Mouse (Mus musculus): ENCODE results near the gene Bpnt1. TPM values are rescaled to one million over a fixed set of nuclear protein-coding genes. Genes with fewer than 3 reads are reported as not detected.

Bpnt1 gene
- 19.7 and 21.9 TPM in 2 replicates for polyA plus RNA-seq (2015; fragmentation: Nextera tagmentation; extraction: Ambion mirVana)

DNA sequence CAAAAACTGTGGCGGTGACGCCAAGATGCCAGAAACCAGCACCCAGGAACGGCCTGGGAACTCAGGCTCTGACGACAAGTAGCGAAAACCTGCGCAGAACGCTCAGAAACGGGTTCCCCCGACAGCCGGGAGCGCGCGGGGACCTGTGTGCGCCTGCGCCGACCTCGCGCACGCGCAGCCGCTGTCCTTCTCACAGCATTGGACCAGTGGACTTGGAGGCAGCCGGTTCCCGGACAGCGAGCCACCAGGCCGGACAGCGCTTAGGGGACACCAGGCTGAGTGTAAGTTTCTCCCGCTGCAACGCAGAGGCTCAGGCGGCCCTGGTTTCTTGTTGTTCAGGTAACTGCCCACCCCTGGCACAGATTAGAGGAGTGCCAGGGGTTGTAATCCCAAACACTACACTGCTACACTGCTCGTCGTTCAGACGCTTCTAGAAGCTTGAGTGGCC, at the start of gene Bpnt1:
TSS of gene Bpnt1 (plus strand) at position 167 of the 448 bp plus-strand sequence.
- ATAC-seq (ENCODE audit: low FRiP score, low read depth) = peak; percentile 86
- H3K4me1 ChIP-seq = peaks cover 21% of the 10 kb centered on the region
- peak within 1 kb of the TSS; percentile 65 for H3K4me3 ChIP-seq
- H3K36me3 ChIP-seq = peaks cover 3% of the 10 kb centered on the region
- H3K27me3 ChIP-seq = no peaks in the 10 kb centered on the region
- H3K9me3 ChIP-seq = no peaks in the 10 kb centered on the region
- H3K9ac ChIP-seq = peak within 1 kb of the TSS; percentile 77
- WGBS = under 1% methylated on average over 32 of the region's 32 CpGs
- peak within 1 kb of the TSS; percentile 72; the same call in 1 of the 2 replicates for H3K27ac ChIP-seq
- H3K4me2 ChIP-seq (replicated peaks) = peak within 1 kb of the TSS; percentile 75

- 92% methylated on average over 11 of the region's 11 CpGs for WGBS
These were observed 49.1 kb upstream of the Bpnt1 start for GRCm38 (mm10) chr1:185282846-185283245.

DNA sequence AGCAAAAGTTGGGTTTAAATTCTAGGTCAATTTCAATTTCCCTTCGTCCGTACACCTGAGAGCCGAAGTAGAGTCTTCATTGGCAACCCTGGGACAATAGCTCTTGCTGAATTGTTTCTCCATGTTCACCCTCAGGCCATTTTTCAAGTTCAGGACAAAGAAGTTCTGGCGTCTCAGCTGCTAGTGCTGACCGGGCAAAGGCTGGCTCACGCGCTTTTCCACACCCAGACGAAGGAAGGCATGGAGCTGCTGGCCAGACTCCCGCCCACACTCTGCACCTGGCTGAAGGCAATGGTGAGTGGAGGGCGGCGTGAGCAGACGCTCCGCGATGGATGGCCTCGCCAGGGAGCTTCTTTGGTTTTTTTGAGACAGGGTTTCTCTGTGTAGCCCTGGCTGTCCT, 48.7 kb upstream of the Bpnt1 start:
- no peaks in the 10 kb centered on the region for H3K4me1 ChIP-seq
- no peak overlapping the region for H3K4me3 ChIP-seq
- H3K9me3 ChIP-seq = no peaks in the 10 kb centered on the region
- no peak for ATAC-seq (ENCODE audit: low FRiP score, low read depth)
- 92% methylated on average over 15 of the region's 15 CpGs for WGBS
- no peak overlapping the region for H3K27ac ChIP-seq
- no peak overlapping the region for H3K9ac ChIP-seq
- no peaks in the 10 kb centered on the region for H3K27me3 ChIP-seq
- peaks cover 90% of the 10 kb centered on the region for H3K36me3 ChIP-seq
- no peak overlapping the region for H3K4me2 ChIP-seq (replicated peaks)

More at GRCm38 (mm10) chr1:185282846-185283245, 49.1 kb upstream of the Bpnt1 start:
- peaks cover 92% of the 10 kb centered on the region for H3K36me3 ChIP-seq
- no peak overlapping the region for H3K4me3 ChIP-seq
- no peaks in the 10 kb centered on the region for H3K9me3 ChIP-seq
- no peak overlapping the region for H3K4me2 ChIP-seq (replicated peaks)
- H3K4me1 ChIP-seq = no peaks in the 10 kb centered on the region
- H3K9ac ChIP-seq = no peak overlapping the region
- no peak overlapping the region for H3K27ac ChIP-seq
- no peak for ATAC-seq (ENCODE audit: low FRiP score, low read depth)
- H3K27me3 ChIP-seq = no peaks in the 10 kb centered on the region

- Histone ChIP-seq H3K4me1 (no peaks in the 10 kb centered on the region), H3K4me3 (no peak overlapping the region), H3K36me3 (peaks cover 80% of the 10 kb centered on the region), H3K9me3 (no peaks in the 10 kb centered on the region), H3K27ac (no peak overlapping the region), H3K4me2 (replicated peaks) (no peak overlapping the region), H3K9ac (no peak overlapping the region), H3K27me3 (no peaks in the 10 kb centered on the region)
- no peak for ATAC-seq (ENCODE audit: low FRiP score, low read depth)
- WGBS = 74% methylated on average over 4 of the region's 4 CpGs
These were observed 47.2 kb upstream of the Bpnt1 start for GRCm38 (mm10) chr1:185284740-185285139.

GRCm38 (mm10) chr1:185285171-185285570, 46.8 kb upstream of the Bpnt1 start:
- H3K36me3 ChIP-seq = peaks cover 80% of the 10 kb centered on the region
- no peaks in the 10 kb centered on the region for H3K9me3 ChIP-seq
- no peak overlapping the region for H3K27ac ChIP-seq
- H3K27me3 ChIP-seq = no peaks in the 10 kb centered on the region
- no peak overlapping the region for H3K9ac ChIP-seq
- 96% methylated on average over 4 of the region's 4 CpGs for WGBS
- H3K4me2 ChIP-seq (replicated peaks) = no peak overlapping the region
- peak; percentile 51; the same call in 1 of the 2 replicates for ATAC-seq (ENCODE audit: low FRiP score, low read depth)
- H3K4me1 ChIP-seq = no peaks in the 10 kb centered on the region
- no peak overlapping the region for H3K4me3 ChIP-seq

DNA sequence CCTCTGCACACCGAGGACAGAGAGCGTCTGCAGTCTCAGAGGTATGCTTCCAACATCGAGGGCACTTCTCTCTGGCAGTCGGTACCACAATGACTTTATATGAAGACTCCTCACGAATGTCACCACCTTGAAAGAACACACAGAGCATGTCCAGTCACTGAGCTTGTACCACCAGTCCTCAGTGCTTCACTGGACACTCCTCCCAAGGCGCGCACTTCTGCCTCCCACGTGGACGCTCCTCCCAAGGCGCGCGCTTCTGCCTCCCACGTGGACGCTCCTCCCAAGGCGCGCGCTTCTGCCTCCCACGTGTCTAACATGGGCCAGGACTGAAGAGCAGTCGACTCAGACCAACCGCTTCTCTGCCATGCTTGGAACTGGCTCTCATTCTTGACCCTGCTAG, 44.9 kb upstream of the Bpnt1 start:
- 95% methylated on average over 20 of the region's 20 CpGs for WGBS
- no peak for ATAC-seq (ENCODE audit: low FRiP score, low read depth)

GRCm38 (mm10) chr1:185289231-185289630, 42.7 kb upstream of the Bpnt1 start:
- Histone ChIP-seq H3K27me3 (no peaks in the 10 kb centered on the region), H3K9me3 (no peaks in the 10 kb centered on the region), H3K36me3 (peaks cover 83% of the 10 kb centered on the region), H3K4me3 (no peak overlapping the region), H3K4me1 (no peaks in the 10 kb centered on the region), H3K27ac (no peak overlapping the region), H3K4me2 (replicated peaks) (no peak overlapping the region), H3K9ac (no peak overlapping the region)
- 82% methylated on average over 5 of the region's 5 CpGs for WGBS
- ATAC-seq (ENCODE audit: low FRiP score, low read depth) = no peak

More for the DNA sequence above, 44.9 kb upstream of the Bpnt1 start:
- Histone ChIP-seq H3K4me1 (no peaks in the 10 kb centered on the region), H3K4me2 (replicated peaks) (no peak overlapping the region), H3K9me3 (no peaks in the 10 kb centered on the region), H3K9ac (no peak overlapping the region), H3K4me3 (no peak overlapping the region), H3K27me3 (no peaks in the 10 kb centered on the region), H3K27ac (no peak overlapping the region), H3K36me3 (peaks cover 81% of the 10 kb centered on the region)

DNA sequence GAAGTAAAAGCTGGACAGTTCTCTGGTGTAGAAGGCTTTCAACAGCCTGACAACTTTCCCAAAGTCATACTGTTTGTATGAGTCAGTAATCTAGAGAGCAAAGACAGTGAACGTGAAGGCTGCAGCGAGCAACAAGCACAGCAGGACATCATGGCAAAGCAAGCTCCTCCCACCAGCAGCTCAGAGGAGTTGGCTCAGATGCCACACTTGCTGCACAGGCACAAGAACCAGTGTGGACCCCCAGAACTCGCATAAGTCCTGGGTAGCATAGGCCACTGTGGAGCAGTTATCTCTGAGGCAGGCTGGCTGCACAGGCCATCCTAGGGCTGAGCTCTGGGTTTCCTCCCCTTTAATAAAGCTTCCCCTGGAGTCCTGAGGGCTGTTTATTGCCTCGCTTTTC, 40.6 kb upstream of the Bpnt1 start:
- H3K27me3 ChIP-seq = no peaks in the 10 kb centered on the region
- no peaks in the 10 kb centered on the region for H3K9me3 ChIP-seq
- no peak overlapping the region for H3K4me2 ChIP-seq (replicated peaks)
- H3K4me1 ChIP-seq = no peaks in the 10 kb centered on the region
- no peak for ATAC-seq (ENCODE audit: low FRiP score, low read depth)
- 68% methylated on average over 4 of the region's 4 CpGs for WGBS
- H3K36me3 ChIP-seq = peaks cover 83% of the 10 kb centered on the region
- no peak overlapping the region for H3K27ac ChIP-seq
- no peak overlapping the region for H3K4me3 ChIP-seq
- no peak overlapping the region for H3K9ac ChIP-seq

DNA sequence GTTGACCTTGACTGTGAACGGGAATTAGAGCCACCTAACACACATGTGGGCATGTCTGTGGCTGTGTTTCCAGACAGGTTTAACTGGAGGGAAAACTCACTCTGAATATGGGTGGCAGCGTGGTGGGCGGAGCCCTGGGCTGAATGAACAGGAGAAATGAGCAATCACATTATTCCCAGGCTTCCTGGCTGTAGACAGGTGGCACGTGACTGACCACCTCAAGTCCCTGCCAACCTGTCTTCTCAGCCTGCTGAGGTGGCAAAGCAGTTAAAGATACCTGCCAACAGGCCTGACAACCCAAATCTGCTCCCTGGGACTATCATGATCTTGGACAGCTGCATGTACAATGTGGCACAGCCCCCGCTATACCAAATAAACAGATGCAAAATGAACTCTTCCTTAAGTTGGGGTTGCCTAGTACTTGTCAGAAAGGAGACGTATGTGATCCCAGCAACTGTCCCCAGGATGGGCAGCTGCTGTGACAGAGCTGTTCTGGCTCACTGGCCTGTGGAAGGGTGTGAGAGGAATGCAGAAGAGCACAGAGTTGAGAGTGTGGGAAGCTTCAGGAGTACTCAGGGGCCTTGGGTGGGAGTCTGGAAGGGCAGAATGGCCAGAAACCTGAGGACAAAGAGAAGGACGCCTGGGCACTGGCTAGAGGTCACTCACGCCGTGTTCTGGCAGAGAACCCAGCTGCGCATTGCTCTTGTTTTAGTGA, 39.1 kb upstream of the Bpnt1 start:
- no peaks in the 10 kb centered on the region for H3K4me1 ChIP-seq

DNA sequence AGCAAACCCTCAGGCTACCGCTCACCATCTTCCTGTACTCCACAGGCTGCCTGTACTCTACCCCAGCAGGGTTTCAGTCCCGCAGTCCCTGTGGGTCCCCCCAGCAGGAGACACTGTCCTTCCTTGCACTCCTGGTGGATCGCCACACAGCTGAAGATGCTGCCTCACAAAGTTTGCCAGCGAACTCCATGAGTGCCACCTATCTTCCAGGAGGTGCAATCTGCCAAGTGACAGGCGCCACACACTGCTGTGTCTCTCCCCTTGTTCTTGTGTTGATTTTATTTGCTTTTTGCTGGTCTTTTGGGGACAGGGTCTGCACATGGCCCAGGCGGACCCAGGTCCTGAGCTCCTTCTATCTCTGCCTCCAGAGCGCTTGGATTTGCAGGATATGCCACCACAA, 35.1 kb upstream of the Bpnt1 start:
- 90% methylated on average over 7 of the region's 7 CpGs for WGBS
- no peaks in the 10 kb centered on the region for H3K27me3 ChIP-seq
- H3K36me3 ChIP-seq = peaks cover 91% of the 10 kb centered on the region
- no peak overlapping the region for H3K4me3 ChIP-seq
- no peak overlapping the region for H3K9ac ChIP-seq
- H3K4me2 ChIP-seq (replicated peaks) = no peak overlapping the region
- ATAC-seq (ENCODE audit: low FRiP score, low read depth) = no peak
- H3K4me1 ChIP-seq = no peaks in the 10 kb centered on the region
- no peak overlapping the region for H3K27ac ChIP-seq
- no peaks in the 10 kb centered on the region for H3K9me3 ChIP-seq

More for the DNA sequence above, 39.1 kb upstream of the Bpnt1 start:
- H3K4me2 ChIP-seq (replicated peaks) = no peak overlapping the region
- H3K27ac ChIP-seq = no peak overlapping the region
- no peaks in the 10 kb centered on the region for H3K27me3 ChIP-seq
- WGBS = 90% methylated on average over 10 of the region's 10 CpGs
- no peaks in the 10 kb centered on the region for H3K9me3 ChIP-seq
- no peak overlapping the region for H3K4me3 ChIP-seq
- peaks cover 84% of the 10 kb centered on the region for H3K36me3 ChIP-seq
- peak; percentile 51; the same call in 1 of the 2 replicates for ATAC-seq (ENCODE audit: low FRiP score, low read depth)
- no peak overlapping the region for H3K9ac ChIP-seq

DNA sequence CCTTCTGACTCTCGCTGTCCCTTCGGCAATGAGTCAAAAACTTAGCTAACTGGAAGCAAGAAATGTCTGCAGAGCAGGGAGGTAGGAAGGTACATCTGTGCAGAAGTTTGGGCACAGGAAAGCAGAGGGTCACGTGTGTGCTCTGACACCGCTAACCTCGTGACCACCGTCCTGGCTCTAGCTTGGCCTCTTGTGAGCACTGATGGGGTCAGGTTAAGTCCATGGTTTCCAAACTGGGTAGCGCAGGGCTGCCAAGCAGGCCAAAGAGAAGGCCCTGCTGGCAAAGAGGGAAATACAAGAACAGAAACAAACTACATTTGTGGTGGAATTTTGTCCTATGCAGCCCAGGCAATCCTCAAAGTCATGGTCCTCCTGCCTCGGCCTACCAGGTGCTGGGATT, 33.5 kb upstream of the Bpnt1 start:
- Histone ChIP-seq H3K36me3 (peaks cover 89% of the 10 kb centered on the region), H3K4me3 (no peak overlapping the region)

DNA sequence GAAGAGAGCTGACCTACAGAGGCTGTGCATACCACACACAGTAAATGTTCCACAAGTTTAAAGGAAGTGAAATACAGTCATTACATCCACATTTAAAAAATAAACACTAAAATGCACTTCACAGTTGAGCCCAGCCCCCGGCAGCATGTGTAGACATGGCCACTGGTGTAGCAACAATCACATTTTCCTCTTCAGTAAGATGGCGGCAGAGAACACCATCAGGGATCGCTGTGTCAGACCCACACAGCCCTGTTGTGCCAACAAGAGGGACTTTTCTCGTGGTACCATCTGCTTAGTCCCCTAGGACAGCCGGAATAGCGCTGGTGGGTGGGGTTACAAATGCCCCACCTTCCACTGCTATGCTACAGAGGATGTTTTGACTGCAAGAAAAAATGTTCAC, 29.1 kb upstream of the Bpnt1 start:
- no peak for ATAC-seq (ENCODE audit: low FRiP score, low read depth)

More for the DNA sequence above, 33.5 kb upstream of the Bpnt1 start:
- WGBS = 93% methylated on average over 8 of the region's 8 CpGs
- no peak for ATAC-seq (ENCODE audit: low FRiP score, low read depth)
- Histone ChIP-seq H3K9me3 (no peaks in the 10 kb centered on the region), H3K9ac (no peak overlapping the region), H3K4me1 (no peaks in the 10 kb centered on the region), H3K27ac (no peak overlapping the region), H3K27me3 (no peaks in the 10 kb centered on the region), H3K4me2 (replicated peaks) (no peak overlapping the region)

GRCm38 (mm10) chr1:185306836-185307235, 25.1 kb upstream of the Bpnt1 start:
- 96% methylated on average over 12 of the region's 12 CpGs for WGBS
- no peaks in the 10 kb centered on the region for H3K9me3 ChIP-seq
- no peaks in the 10 kb centered on the region for H3K4me1 ChIP-seq
- ATAC-seq (ENCODE audit: low FRiP score, low read depth) = no peak
- no peak overlapping the region for H3K4me2 ChIP-seq (replicated peaks)
- H3K4me3 ChIP-seq = no peak overlapping the region
- no peak overlapping the region for H3K9ac ChIP-seq
- no peaks in the 10 kb centered on the region for H3K27me3 ChIP-seq
- H3K27ac ChIP-seq = no peak overlapping the region
- peaks cover 53% of the 10 kb centered on the region for H3K36me3 ChIP-seq

More for the DNA sequence above, 29.1 kb upstream of the Bpnt1 start:
- Histone ChIP-seq H3K27ac (no peak overlapping the region), H3K36me3 (peaks cover 69% of the 10 kb centered on the region), H3K4me2 (replicated peaks) (no peak overlapping the region), H3K4me1 (no peaks in the 10 kb centered on the region), H3K4me3 (no peak overlapping the region), H3K9ac (no peak overlapping the region), H3K9me3 (no peaks in the 10 kb centered on the region), H3K27me3 (no peaks in the 10 kb centered on the region)
- WGBS = 96% methylated on average over 6 of the region's 6 CpGs

Data from limb, embryonic 13.5 days (tissue).